Mouse (Mus musculus) gastrocnemius, postnatal 14 days (tissue): ENCODE data around the gene Greb1. TPM values are rescaled to one million over a fixed set of nuclear protein-coding genes. Genes with fewer than 3 reads are reported as not detected.
A peak's percentile ranks its signal among the peaks of the same experiment; 100 is the strongest.

ENCODE experiments used
- DNase-seq: peaks from one replicate; pipeline ENCODE4 v3.0.0; 2021; ENCODE audit warnings: mixed read lengths
- intact Hi-C: fragments of 180-260 bp; cut with DNase I; formaldehyde crosslinking; loops from one replicate; pipeline ENCODE4 v1.15.1; 2025; ENCODE audit warnings: low total_unique reads
- long read RNA-seq, 2 experiments: library from polyadenylated mRNA; stranded (forward); transcript quantifications; one replicate each; pipeline ENCODE4 v2.0.0; 2021
- total RNA-seq, 2 experiments: library from RNA; stranded (reverse); gene quantifications; 2 replicates each; pipeline ENCODE4 v1.2.3; 2021

The Greb1 gene
- 1 to 10 TPM in 1 of 2 experiments, under 1 TPM in 1; 0.70 to 1.1 TPM for total RNA-seq
- long read RNA-seq, experiment 1 = 0 reads
- long read RNA-seq, experiment 2, partial matches to known transcripts = 1 of 1 reads
- long read RNA-seq, experiment 2, other reads (novel, unspliced or antisense) = 0 of 1 reads

DNA sequence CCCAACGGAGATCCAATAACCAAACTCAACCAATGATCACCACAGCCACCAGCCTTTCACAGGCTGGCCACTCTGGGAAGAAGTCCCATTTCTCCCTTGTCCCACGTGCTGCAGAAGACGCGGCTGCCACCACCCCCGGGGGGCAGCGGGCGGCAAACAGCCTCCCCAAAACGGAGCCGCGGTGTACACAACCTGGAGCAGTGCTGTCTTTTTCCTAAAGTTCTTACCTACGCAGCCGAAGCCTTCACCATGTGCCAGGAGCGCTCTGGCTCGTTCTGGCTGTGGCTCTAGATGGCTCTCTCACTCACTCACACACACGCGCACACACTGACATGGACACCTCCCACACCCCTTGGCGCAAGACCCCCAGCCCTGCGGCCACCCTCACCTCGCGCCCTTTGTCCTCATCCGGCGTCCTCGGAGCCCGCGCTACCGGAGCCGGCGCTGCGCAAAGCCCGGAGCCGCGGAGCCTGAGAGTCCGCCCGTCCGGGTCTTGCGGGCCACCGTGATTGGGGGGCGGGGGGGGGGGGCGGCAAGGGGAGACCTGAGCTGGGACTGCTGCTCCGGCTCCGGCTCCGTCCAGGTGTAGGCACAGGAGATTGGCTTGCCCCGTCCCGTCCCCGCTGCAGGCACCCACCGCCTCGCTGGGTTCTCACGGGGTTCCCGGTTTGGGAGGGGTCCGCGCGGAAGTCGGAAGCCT lies at the start of gene Greb1:
Gene Greb1, minus strand, starts transcription at position 628 of the 700 bp plus-strand sequence.
- DNase-seq = no peak
- intact Hi-C loops = loop anchor here (5.0 to 10.0 kb wide), 3 partner anchors 48 to 454 kb away; no protein-coding TSS in a partner anchor

- no peak for DNase-seq
- intact Hi-C loops = no loop called here
Observed at GRCm38 (mm10) chr12:16849821-16850220, 49.1 kb upstream of the Greb1 start.

- no peak for DNase-seq
- intact Hi-C loops = no loop called here
Observed at GRCm38 (mm10) chr12:16848501-16848900, 47.8 kb upstream of the Greb1 start.

- DNase-seq = no peak
- intact Hi-C loops = no loop called here
Observed at GRCm38 (mm10) chr12:16847204-16847792, 46.6 kb upstream of the Greb1 start.

- DNase-seq = no peak
- intact Hi-C loops = no loop called here
Observed at GRCm38 (mm10) chr12:16844623-16845592, 44.2 kb upstream of the Greb1 start.

GRCm38 (mm10) chr12:16840842-16841782 lies 40.4 kb upstream of the Greb1 start:
- no peak for DNase-seq
- intact Hi-C loops = no loop called here

DNA sequence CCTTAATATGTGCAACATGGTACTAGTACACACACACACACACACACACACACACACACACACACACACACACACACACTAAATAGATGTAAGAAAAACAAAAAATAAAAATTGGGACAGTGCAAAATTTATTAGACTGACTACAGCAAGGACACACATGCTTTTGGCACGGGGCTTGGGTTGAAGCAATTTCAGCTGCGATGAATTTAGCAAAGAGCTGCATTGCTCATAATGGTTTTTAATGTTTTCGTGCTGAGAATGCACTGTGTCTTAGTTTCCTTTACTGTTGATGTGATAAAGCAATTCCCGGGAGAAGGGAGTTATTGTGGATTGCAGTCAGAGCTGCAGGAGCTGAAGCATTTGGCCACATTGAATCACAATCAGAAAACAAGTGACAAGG lies 37.1 kb upstream of the Greb1 start:
- peak; percentile 34 for DNase-seq
- intact Hi-C loops = no loop called here

DNA sequence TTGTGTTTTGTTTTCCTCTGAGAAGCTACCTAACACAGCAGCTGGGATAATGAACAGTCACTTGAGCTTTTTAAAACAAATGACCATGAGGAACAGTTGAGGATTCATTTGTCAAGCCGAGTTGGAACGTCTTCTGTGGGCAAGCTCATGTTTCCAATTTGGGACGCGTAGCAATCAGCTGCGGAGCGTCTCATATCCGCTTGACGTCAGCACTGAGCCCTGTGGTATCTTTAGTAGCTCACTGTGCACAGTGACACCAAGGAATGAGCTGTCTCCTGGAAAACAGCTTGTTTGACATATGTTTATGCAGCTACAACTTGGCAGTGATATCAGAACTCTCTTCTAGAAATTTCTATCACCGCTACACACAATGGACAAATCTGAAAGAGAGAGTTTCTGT lies 35.5 kb upstream of the Greb1 start:
- intact Hi-C loops = no loop called here
- peak; percentile 51 for DNase-seq

- no peak for DNase-seq
- intact Hi-C loops = no loop called here
Observed at GRCm38 (mm10) chr12:16834701-16835100, 34.0 kb upstream of the Greb1 start.

DNA sequence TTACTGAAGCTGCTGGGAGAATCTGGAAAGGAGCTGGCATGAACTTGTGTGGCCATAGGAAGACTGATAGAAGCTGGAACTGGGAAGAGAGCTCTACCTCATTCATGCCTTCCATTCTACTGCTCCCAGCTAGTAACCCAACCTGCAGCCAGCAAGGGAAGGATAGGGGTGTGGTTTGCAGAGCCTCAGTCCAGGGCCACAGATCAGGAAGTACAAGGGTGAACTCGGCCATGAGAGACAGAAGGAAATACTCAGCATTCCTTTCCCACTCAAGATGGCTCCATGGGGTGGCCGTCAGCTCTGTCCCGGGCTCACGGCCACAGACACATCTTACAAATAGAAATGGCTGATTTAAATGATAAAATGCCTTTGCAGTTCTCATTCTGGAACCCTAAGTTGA lies 30.4 kb upstream of the Greb1 start:
- intact Hi-C loops = no loop called here

DNA sequence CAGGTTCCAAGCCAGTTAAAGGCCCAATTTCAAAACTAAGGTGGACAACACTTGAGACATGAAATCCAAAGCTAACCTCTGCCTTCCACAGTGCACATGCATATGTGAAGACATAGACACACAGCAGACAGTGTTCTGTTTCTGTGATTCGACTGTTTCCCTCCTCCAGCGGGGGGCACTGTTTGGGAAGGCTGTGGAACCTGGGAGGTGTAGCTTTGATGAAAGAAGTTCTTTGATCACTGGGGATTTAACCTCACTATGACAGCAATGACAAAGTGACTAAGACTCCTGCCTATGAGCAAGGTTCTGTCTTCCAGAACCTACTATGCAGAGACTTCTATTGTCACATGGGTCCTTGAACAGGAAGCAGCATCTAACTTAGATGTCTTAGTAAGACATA lies 29.1 kb upstream of the Greb1 start:
- intact Hi-C loops = no loop called here
- DNase-seq = no peak

More for the DNA sequence above, 30.4 kb upstream of the Greb1 start:
- DNase-seq = no peak

- intact Hi-C loops = no loop called here
- DNase-seq = peak; percentile 41
Observed at GRCm38 (mm10) chr12:16828505-16828904, 27.8 kb upstream of the Greb1 start.

DNA sequence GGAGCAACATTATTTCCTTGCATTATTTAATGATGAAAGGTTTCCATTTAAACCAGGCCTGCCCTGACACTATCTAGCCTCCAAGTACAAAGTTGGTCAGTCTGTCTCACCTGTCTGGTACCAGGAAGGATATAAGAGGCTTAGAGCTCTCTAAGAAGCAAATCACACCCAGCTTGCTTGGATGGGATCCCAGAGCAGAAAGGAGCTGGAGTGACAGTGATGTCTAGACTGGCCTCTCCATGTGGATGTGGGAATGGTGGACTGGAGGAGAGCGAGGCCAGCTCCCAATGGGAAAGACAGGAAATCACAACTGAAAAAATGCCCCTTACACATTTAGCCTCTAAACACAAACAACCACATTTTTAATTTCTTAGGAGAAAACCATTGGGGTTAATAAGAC lies 23.0 kb upstream of the Greb1 start:
- DNase-seq = no peak
- intact Hi-C loops = no loop called here

DNA sequence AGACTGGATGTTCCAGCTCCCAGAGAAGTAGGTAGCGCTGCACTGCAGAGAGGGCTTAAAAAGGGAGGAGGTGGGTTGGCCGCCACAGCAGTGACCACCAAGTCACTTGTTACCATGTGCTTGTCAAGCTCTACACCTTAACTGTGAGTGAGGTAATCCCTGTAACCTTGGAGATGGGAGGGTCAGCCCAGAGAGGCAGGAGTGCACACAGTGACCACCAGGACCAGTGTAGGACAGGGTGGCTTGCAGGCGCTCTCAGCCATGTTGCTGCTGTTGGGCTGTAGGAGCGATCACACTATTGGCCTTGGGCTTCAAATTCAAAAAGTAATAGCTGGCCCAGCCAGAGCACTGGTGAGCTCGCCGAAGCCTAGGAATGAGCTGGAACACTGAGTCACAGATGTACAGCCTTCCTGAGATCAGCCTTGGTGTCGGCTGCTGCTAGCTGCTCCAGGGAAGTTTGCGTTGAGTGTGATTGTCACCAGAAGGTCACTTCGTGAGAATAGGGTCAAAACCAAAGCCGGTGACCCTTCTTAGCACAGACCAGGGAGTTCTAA lies 21.6 kb upstream of the Greb1 start:
- DNase-seq = no peak
- intact Hi-C loops = no loop called here

GRCm38 (mm10) chr12:16820761-16821160 lies 20.1 kb upstream of the Greb1 start:
- DNase-seq = peak; percentile 53
- intact Hi-C loops = no loop called here

DNA sequence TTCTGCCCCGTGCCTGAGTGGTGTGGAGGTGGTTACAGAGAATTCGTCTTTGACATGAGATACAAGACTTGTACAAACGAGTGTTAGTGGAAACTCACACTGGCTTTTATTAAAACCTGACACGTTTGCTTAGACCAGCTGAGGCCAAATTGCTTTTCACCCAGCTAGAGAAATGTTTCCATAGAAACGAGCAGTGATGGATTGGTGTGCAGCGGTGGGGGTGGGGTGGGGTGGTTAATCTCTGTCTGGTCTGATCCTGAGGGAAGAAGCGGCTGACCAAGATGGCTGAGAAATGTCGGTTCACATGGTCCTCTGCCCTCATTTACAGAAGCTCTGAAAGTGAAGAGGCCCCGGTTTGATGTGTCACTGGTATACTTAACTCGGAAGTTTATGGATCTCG lies 17.8 kb upstream of the Greb1 start:
- DNase-seq = no peak
- intact Hi-C loops = loop anchor here (10.0 kb wide), 1 partner anchor 136 kb away; no protein-coding TSS in a partner anchor

GRCm38 (mm10) chr12:16817147-16817546 lies 16.5 kb upstream of the Greb1 start:
- no peak for DNase-seq
- intact Hi-C loops = loop anchor here (10.0 kb wide), 1 partner anchor 138 kb away; no protein-coding TSS in a partner anchor

- DNase-seq = no peak
- intact Hi-C loops = loop anchor here (10.0 kb wide), 1 partner anchor 143 kb away; no protein-coding TSS in a partner anchor
Observed at GRCm38 (mm10) chr12:16811477-16811876, 10.8 kb upstream of the Greb1 start.
